Mouse (Mus musculus) macrophage (primary cell): ENCODE data around the gene Gm9045. TPM values are rescaled to one million over a fixed set of nuclear protein-coding genes. Genes with fewer than 3 reads are reported as not detected.
"Not testable (repeated sequence)": the region's sequence is repeated elsewhere in the genome, so short reads cannot be mapped to it uniquely, and the experiment has no call there.

Experiments used
- H3K27ac ChIP-seq: fragments of 350-480 bp; formaldehyde crosslinking; 2 replicates; pipeline ENCODE4 v1.9.0; 2021
- H3K36me3 ChIP-seq: fragments of 350-480 bp; formaldehyde crosslinking; 2 replicates; pipeline ENCODE4 v1.9.0; 2021; ENCODE audit errors: inconsistent target
- H3K4me3 ChIP-seq: fragments of 350-480 bp; formaldehyde crosslinking; 2 replicates; pipeline ENCODE4 v1.9.0; 2021; ENCODE audit errors: inconsistent target
- H3K79me2 ChIP-seq: fragments of 350-480 bp; formaldehyde crosslinking; 2 replicates; pipeline ENCODE4 v1.9.0; 2021; ENCODE audit errors: inconsistent target
- WGBS: methylation state at CpG from one replicate; pipeline ENCODE4 v1.1.7; 2026; ENCODE audit warnings: inconsistent platforms; ENCODE audit not compliant: missing documents; 5-methylcytosine and 5-hydroxymethylcytosine counted together
- polyA plus RNA-seq: library from polyadenylated mRNA; stranded (reverse); fragments of 250-400 nt; gene quantifications from 3 replicates; pipeline ENCODE4 v1.2.4, GENCODE M21; 2018; ENCODE audit warnings: inconsistent platforms
- total RNA-seq, 78 experiments: library from RNA; depleted of rRNA; stranded (reverse); fragments of 250-400 nt; gene quantifications; 1 replicate in 9 of 78; 2 replicates in 24 of 78; 3 replicates in 43 of 78; 4 replicates in 2 of 78; pipeline ENCODE4 v1.2.4; 2018; ENCODE audit warnings: inconsistent platforms in 56 of 78

The Gm9045 gene
- not detected for total RNA-seq (2018; cell fraction: chromatin; rRNA removed)
- under 1 TPM in 10 of 26 experiments, not detected in 16; 0.05 to 0.10 (median 0.09) TPM for total RNA-seq (2018; cell fraction: cytosol; rRNA removed)
- not detected for total RNA-seq (2018; cell fraction: nucleus; rRNA removed)
- polyA plus RNA-seq = 0.07 to 0.20 TPM in 2 of 3 replicates, not detected in the other

DNA sequence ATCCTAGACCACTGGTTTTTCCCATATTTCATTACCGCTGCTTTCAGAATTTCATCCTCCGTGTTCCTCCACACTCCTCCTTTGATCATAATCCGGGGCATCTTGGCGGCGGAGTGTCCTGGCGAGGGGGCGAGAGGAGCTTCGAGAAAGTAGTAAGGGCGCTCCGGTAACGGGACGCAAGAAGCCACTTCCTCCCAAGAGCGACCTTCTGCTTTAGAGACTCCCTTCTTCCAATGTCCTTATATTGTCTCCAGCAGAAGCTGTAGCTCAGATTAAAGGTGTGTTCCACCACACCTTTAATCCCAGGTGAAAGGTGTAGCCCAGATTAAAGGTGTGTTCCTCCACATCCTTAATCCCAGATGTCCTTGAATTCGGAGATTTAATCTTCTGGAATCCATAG is at the start of gene Gm9045:
TSS of gene Gm9045 (minus strand) at position 101 of the 400 bp plus-strand sequence.
- not testable (repeated sequence) for H3K4me3 ChIP-seq, H3K36me3 ChIP-seq, H3K27ac ChIP-seq, H3K79me2 ChIP-seq
- WGBS = no CpG with 5 or more reads among the region's 14 CpGs

DNA sequence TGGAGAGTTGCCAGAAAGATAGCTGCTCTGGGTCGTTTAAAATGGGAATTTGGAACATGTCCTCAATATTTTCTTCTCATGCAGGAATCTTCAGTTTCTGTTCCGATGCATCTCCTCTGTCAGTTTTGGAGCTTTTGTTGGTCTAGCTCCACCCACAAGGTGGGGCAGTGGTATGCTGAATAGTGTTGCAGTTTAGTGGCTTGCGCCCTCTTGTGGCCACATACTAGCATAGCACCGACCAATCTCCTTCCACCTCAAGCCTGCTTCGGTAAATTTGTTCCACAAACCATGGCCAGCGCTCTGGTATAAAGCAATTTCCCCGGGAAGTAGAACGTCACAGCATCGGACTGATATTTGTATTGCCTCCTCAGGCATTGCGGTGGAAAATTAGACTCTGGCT is 32.8 kb upstream of the Gm9045 start:
- Histone ChIP-seq H3K79me2 (no peaks in the 10 kb centered on the region), H3K36me3 (no peaks in the 10 kb centered on the region), H3K27ac (no peak overlapping the region), H3K4me3 (no peak overlapping the region)
- WGBS = under 1% methylated on average over 10 of the region's 10 CpGs

DNA sequence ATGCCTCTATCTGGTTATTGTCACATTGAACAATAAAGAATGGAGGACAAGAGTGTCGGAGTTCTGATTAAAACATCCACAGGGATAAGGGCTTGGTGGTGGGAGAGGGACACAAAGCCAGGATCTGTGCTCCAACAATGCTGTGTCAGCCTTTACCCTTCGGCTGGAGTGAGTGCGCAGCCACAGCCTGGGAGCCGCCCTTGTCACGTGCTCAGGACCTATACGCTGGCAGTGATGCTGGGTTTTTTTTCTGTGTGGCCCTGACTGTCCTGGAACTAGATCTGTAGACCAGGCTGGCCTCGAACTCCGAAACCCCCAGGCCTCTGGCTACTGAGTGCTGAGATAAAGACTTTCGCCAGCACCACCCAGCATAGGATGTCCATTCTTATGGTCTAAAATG is 31.9 kb upstream of the Gm9045 start:
- Histone ChIP-seq H3K36me3 (no peaks in the 10 kb centered on the region), H3K4me3 (no peak overlapping the region), H3K27ac (no peak overlapping the region), H3K79me2 (no peaks in the 10 kb centered on the region)
- whole genome bisulfite sequencing = 92% methylated on average over 9 of the region's 9 CpGs

DNA sequence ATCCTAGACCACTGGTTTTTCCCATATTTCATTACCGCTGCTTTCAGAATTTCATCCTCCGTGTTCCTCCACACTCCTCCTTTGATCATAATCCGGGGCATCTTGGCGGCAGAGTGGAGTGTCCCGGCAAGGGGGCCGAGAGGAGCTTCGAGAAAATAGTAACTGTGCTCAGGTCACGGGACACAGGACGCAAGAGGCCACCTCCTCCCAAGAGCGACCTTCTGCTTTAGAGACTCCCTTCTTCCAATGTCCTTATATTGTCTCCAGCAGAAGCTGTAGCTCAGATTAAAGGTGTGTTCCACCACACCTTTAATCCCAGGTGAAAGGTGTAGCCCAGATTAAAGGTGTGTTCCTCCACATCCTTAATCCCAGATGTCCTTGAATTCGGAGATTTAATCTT is 16.4 kb upstream of the Gm9045 start, which contains the start of gene Gm9049:
TSS of gene Gm9049 (minus strand) at position 101 of the 400 bp plus-strand sequence.
- not testable (repeated sequence) for H3K27ac ChIP-seq, H3K4me3 ChIP-seq, H3K36me3 ChIP-seq, H3K79me2 ChIP-seq
- WGBS = no CpG with 5 or more reads among the region's 11 CpGs

DNA sequence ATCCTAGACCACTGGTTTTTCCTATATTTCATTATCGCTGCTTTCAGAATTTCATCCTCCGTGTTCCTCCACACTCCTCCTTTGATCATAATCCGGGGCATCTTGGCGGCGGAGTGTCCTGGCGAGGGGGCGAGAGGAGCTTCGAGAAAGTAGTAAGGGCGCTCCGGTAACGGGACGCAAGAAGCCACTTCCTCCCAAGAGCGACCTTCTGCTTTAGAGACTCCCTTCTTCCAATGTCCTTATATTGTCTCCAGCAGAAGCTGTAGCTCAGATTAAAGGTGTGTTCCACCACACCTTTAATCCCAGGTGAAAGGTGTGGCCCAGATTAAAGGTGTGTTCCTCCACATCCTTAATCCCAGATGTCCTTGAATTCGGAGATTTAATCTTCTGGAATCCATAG is 10.9 kb upstream of the Gm9045 start, which contains the start of gene Gm9048:
TSS of gene Gm9048 (minus strand) at position 101 of the 400 bp plus-strand sequence.
- H3K79me2 ChIP-seq, H3K4me3 ChIP-seq, H3K36me3 ChIP-seq, H3K27ac ChIP-seq: not testable (repeated sequence)
- WGBS = no CpG with 5 or more reads among the region's 14 CpGs

DNA sequence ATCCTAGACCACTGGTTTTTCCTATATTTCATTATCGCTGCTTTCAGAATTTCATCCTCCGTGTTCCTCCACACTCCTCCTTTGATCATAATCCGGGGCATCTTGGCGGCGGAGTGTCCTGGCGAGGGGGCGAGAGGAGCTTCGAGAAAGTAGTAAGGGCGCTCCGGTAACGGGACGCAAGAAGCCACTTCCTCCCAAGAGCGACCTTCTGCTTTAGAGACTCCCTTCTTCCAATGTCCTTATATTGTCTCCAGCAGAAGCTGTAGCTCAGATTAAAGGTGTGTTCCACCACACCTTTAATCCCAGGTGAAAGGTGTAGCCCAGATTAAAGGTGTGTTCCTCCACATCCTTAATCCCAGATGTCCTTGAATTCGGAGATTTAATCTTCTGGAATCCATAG is 5.5 kb upstream of the Gm9045 start, which contains the start of gene Gm9046:
TSS of gene Gm9046 (minus strand) at position 101 of the 400 bp plus-strand sequence.
- H3K27ac ChIP-seq, H3K36me3 ChIP-seq, H3K79me2 ChIP-seq, H3K4me3 ChIP-seq: not testable (repeated sequence)
- WGBS = no CpG with 5 or more reads among the region's 14 CpGs

DNA sequence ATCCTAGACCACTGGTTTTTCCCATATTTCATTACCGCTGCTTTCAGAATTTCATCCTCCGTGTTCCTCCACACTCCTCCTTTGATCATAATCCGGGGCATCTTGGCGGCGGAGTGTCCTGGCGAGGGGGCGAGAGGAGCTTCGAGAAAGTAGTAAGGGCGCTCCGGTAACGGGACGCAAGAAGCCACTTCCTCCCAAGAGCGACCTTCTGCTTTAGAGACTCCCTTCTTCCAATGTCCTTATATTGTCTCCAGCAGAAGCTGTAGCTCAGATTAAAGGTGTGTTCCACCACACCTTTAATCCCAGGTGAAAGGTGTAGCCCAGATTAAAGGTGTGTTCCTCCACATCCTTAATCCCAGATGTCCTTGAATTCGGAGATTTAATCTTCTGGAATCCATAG is 5.3 kb downstream of the Gm9045 start, which contains the start of gene Gm9044:
TSS of gene Gm9044 (minus strand) at position 101 of the 400 bp plus-strand sequence.
- not testable (repeated sequence) for H3K36me3 ChIP-seq, H3K4me3 ChIP-seq, H3K79me2 ChIP-seq, H3K27ac ChIP-seq
- WGBS = no CpG with 5 or more reads among the region's 14 CpGs

DNA sequence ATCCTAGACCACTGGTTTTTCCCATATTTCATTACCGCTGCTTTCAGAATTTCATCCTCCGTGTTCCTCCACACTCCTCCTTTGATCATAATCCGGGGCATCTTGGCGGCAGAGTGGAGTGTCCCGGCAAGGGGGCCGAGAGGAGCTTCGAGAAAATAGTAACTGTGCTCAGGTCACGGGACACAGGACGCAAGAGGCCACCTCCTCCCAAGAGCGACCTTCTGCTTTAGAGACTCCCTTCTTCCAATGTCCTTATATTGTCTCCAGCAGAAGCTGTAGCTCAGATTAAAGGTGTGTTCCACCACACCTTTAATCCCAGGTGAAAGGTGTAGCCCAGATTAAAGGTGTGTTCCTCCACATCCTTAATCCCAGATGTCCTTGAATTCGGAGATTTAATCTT is 10.8 kb downstream of the Gm9045 start, which contains the start of gene Gm9040:
TSS of gene Gm9040 (minus strand) at position 101 of the 400 bp plus-strand sequence.
- not testable (repeated sequence) for H3K36me3 ChIP-seq, H3K27ac ChIP-seq, H3K4me3 ChIP-seq, H3K79me2 ChIP-seq
- no CpG with 5 or more reads among the region's 11 CpGs for whole genome bisulfite sequencing

DNA sequence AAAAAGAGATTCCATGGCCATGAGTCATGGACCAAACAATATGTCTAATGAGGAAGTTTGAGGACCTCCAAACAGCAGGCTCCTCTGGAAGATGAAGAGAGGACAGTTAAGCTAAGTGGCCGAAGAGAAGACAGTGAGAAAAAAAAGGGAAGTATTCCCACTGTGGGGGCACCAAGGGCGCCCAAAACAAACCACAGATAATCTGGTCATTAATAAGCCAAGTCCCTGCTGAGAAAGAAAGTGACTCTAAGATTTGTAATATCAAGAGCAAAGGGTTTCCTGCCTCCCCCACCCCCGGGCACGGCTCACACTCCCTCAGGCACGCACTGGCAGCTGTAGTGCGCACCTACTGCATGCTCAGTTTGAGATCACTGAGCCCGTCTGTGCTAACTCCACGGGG is 18.6 kb downstream of the Gm9045 start:
- Histone ChIP-seq H3K79me2 (no peaks in the 10 kb centered on the region), H3K4me3 (no peak overlapping the region), H3K27ac (no peak overlapping the region), H3K36me3 (no peaks in the 10 kb centered on the region)
- 0% methylated on average over 5 of the region's 8 CpGs for WGBS

DNA sequence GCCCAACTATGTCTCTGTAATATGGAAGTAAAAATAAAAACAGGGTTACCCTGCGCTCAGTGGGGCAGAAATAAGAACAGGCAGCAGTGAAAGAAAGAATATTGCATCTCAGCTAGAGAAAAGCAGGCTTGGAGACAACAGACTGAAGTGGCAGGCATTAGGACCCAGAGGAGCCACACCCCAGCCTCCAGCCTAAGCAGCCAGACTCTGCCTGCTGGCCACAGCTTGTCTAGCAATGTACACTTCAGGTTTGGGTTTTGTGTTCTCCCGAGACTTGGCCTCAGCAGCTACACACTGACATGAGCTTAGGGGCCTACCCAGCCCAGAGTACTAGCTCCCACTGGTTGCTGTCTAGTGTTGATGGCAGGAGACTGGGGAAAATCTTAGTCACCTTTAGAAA is 35.5 kb downstream of the Gm9045 start:
- not testable (repeated sequence) for H3K27ac ChIP-seq, H3K4me3 ChIP-seq, H3K79me2 ChIP-seq, H3K36me3 ChIP-seq
- 50% methylated on average over 1 of the region's 2 CpGs for WGBS

DNA sequence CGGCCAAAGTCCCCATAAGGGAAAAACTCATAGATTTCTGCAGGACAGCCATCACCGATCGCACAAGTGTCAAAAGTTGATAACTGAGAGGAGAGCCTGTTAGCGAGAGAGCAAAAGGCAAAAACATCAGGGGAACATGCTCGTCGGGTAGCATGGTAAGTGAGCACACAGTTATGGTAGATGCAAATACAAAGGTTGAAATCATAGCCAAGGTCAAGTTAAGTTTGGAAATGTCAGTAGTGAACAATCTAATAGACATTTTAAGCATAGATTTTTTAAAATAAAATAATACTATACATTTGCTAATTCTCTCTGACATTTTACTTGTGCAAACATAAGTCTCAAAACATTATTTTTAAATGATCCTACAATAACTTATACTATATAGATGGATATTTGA is 42.7 kb downstream of the Gm9045 start, which contains the start of gene Iltifb:
TSS of gene Iltifb (minus strand) at position 101 of the 400 bp plus-strand sequence.
- Histone ChIP-seq H3K4me3 (no peak within 1 kb of the TSS), H3K36me3 (no peaks in the 10 kb centered on the region), H3K27ac (no peak within 1 kb of the TSS), H3K79me2 (no peaks in the 10 kb centered on the region)
- WGBS = 97% methylated on average over 6 of the region's 6 CpGs

Other genes with a start within 250 kb of the Gm9045 start
- 3.3 to 6.4 TPM (median 4.7 TPM) in 3 replicates for gene Mdm1, start 196.0 kb downstream of the Gm9045 start, polyA plus RNA-seq
- gene Il22, start 132.9 kb downstream of the Gm9045 start, polyA plus RNA-seq = not detected in 3 replicates
- gene Gm32717, start 97.1 kb downstream of the Gm9045 start, polyA plus RNA-seq = not detected in 3 replicates
- not detected in 3 replicates for gene Gm32802, start 79.1 kb downstream of the Gm9045 start, polyA plus RNA-seq
- not detected in 3 replicates for gene Iltifb, start 42.8 kb downstream of the Gm9045 start, polyA plus RNA-seq
- gene Gm9040, start 10.9 kb downstream of the Gm9045 start, polyA plus RNA-seq = not detected in 3 replicates
- gene Gm9044, start 5.4 kb downstream of the Gm9045 start, polyA plus RNA-seq = not detected in 3 replicates
- not detected in 3 replicates for gene Gm9046, start 5.4 kb upstream of the Gm9045 start, polyA plus RNA-seq
- gene Gm9048, start 10.8 kb upstream of the Gm9045 start, polyA plus RNA-seq = not detected in 3 replicates
- gene Gm9049, start 16.3 kb upstream of the Gm9045 start, polyA plus RNA-seq = 0.07 to 0.20 TPM in 2 of 3 replicates, not detected in the other
- not detected in 3 replicates for gene Ifng, start 103.2 kb upstream of the Gm9045 start, polyA plus RNA-seq